Mouse (Mus musculus) inflammation-experienced regulatory T-cells, adult 6 months (primary cell): ENCODE data around the gene Sh3tc1. TPM values are rescaled to one million over a fixed set of nuclear protein-coding genes. Genes with fewer than 3 reads are reported as not detected.

Source experiments
- ATAC-seq: one replicate; pipeline ENCODE4 v1.8.0; 2017
- polyA plus RNA-seq, 3 experiments: library from polyadenylated mRNA; unstranded; fragments of 100-300 nt; shearing (Covaris generic); gene quantifications; one replicate each; pipeline ENCODE4 v1.2.1; 2017

The Sh3tc1 gene
- polyA plus RNA-seq, 3 experiments from 2014 or later, result 1.1 to 2.2 (median 1.4) TPM

GRCm38 (mm10) chr5:35719880-35720279, 19.9 kb downstream of the Sh3tc1 start:
- ATAC-seq, result no peak

- ATAC-seq, result no peak
Measured at GRCm38 (mm10) chr5:35719343-35719742, 20.4 kb downstream of the Sh3tc1 start.

- ATAC-seq, result no peak
Measured at GRCm38 (mm10) chr5:35718817-35719216, 21.0 kb downstream of the Sh3tc1 start.

- no peak for ATAC-seq
Measured at GRCm38 (mm10) chr5:35717946-35718345, 21.8 kb downstream of the Sh3tc1 start.

- ATAC-seq, result no peak
Measured at GRCm38 (mm10) chr5:35717455-35717854, 22.3 kb downstream of the Sh3tc1 start.

- no peak for ATAC-seq
Measured at GRCm38 (mm10) chr5:35713649-35714354, 26.0 kb downstream of the Sh3tc1 start.

GRCm38 (mm10) chr5:35712517-35712916, 27.3 kb downstream of the Sh3tc1 start:
- no peak for ATAC-seq

GRCm38 (mm10) chr5:35710931-35711330, 28.9 kb downstream of the Sh3tc1 start:
- ATAC-seq, result no peak

GRCm38 (mm10) chr5:35710481-35710880, 29.3 kb downstream of the Sh3tc1 start:
- no peak for ATAC-seq

- ATAC-seq, result no peak
Measured at GRCm38 (mm10) chr5:35705411-35705810, 34.4 kb downstream of the Sh3tc1 start.

GRCm38 (mm10) chr5:35703814-35704213, 36.0 kb downstream of the Sh3tc1 start:
- no peak for ATAC-seq

GRCm38 (mm10) chr5:35703183-35703582, 36.6 kb downstream of the Sh3tc1 start:
- no peak for ATAC-seq

GRCm38 (mm10) chr5:35702582-35703140, 37.1 kb downstream of the Sh3tc1 start:
- ATAC-seq, result no peak

GRCm38 (mm10) chr5:35701042-35701441, 38.7 kb downstream of the Sh3tc1 start:
- ATAC-seq, result no peak

GRCm38 (mm10) chr5:35695815-35696214, 44.0 kb downstream of the Sh3tc1 start:
- no peak for ATAC-seq

GRCm38 (mm10) chr5:35693638-35694037, 46.1 kb downstream of the Sh3tc1 start:
- no peak for ATAC-seq

- ATAC-seq, result no peak
Measured at GRCm38 (mm10) chr5:35691246-35691645, 48.5 kb downstream of the Sh3tc1 start.

GRCm38 (mm10) chr5:35690485-35691165, 49.2 kb downstream of the Sh3tc1 start:
- no peak for ATAC-seq

GRCm38 (mm10) chr5:35689374-35689773, 50.4 kb downstream of the Sh3tc1 start:
- ATAC-seq, result no peak

GRCm38 (mm10) chr5:35688851-35689250, 50.9 kb downstream of the Sh3tc1 start:
- no peak for ATAC-seq

GRCm38 (mm10) chr5:35687098-35687497, 52.7 kb downstream of the Sh3tc1 start:
- no peak for ATAC-seq

- ATAC-seq, result no peak
Measured at GRCm38 (mm10) chr5:35686336-35686735, 53.5 kb downstream of the Sh3tc1 start.

- no peak for ATAC-seq
Measured at GRCm38 (mm10) chr5:35685079-35685478, 54.7 kb downstream of the Sh3tc1 start.

GRCm38 (mm10) chr5:35680958-35681357, 58.8 kb downstream of the Sh3tc1 start:
- no peak for ATAC-seq
